Mouse (Mus musculus): ENCODE results near the gene Coro6. TPM values are rescaled to one million over a fixed set of nuclear protein-coding genes. Genes with fewer than 3 reads are reported as not detected.

Coro6 gene
- polyA plus RNA-seq, 1 experiment from 2014 or later: 0.39 TPM

DNA sequence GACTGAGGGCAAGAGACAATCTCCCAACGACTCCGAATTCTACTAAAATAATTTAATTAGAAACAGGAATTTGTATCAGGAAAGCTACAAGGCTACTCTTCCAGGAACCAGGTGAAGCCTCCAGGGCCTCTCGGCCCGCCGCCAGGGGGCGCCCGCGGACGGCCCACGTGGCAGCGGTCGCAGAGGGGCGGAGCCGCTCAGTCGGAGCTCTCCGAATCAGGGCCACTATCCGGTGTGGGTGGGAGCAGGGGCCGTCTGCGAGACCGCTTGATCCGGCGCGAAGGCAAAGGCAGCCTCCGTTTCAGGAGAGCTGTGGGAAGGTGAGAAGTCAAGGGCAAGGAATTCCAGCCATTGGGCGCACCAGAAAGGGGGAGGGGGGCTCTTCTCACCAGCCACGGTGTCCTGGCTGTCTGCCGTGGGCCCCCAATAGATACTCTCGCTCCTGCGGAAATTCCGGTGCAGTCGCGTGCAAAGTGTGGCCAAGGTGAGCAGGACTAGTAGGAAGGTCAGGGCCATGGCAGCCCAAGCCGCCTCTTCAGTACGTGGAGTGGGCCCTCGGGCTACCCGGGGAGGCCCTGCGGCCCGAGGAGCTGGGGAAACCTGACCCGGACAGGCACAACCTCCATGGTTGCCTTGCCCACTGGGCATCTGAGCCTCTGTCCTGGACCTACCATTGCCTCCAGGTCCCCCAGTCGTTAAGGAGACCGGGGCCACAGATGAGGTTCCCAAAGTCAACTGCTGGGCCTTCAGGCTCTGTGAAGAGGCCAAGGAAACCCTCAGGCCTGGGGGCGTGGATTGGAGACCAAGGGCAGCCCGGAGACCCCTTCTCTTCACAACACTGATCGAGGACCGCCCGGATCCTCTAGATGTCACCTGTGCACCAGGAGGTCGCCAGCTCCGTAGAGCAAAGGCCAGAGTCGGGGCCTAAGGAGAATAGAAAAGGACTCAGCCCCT lies 46.1 kb downstream of the Coro6 start:
- 19% methylated on average over 48 of the region's 49 CpGs for WGBS
- no peaks in the 10 kb centered on the region for H3K9me3 ChIP-seq (ENCODE audit: control insufficient read depth, low read length)
- peak overlapping the region; percentile 30 for H3K4me3 ChIP-seq (ENCODE audit: low read length)
- no peak overlapping the region for H3K27ac ChIP-seq (ENCODE audit: low read depth, low read length)
- peaks cover 43% of the 10 kb centered on the region for H3K36me3 ChIP-seq (ENCODE audit: control insufficient read depth, insufficient read depth, low read length)
- no peaks in the 10 kb centered on the region for H3K27me3 ChIP-seq (ENCODE audit: control insufficient read depth, insufficient read depth, low read length)
- peaks cover 13% of the 10 kb centered on the region for H3K4me1 ChIP-seq (ENCODE audit: control insufficient read depth, insufficient read depth, low read length)
- H3K4me2 ChIP-seq (replicated peaks; ENCODE audit: low read depth, low read length): peak overlapping the region; percentile 56
- ATAC-seq (ENCODE audit: low FRiP score, low TSS enrichment): peak; percentile 64
- H3K9ac ChIP-seq (ENCODE audit: low read depth, low read length): peak overlapping the region; percentile 46; the same call in 1 of the 2 replicates

DNA sequence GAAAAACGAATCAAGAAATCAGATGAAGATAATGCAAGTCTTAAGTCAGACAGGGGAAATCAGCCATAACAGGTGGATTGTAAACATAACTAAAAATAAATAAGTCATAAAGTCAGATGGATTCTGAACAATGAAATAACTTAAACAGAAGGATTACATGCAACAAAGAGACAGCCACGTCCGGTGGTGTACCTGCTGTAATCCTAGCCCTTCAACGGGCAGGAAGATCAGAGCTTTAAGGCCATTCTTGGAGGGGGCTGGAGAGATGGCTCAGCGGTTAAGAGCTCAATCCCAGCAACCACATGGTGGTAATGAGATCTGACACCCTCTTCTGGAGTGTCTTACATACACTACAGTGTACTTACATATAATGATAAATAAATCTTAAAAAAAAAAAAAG lies 49.1 kb downstream of the Coro6 start:
- WGBS: 62% methylated on average over 5 of the region's 5 CpGs
- ATAC-seq (ENCODE audit: low FRiP score, low TSS enrichment): no peak
- Histone ChIP-seq H3K4me2 (replicated peaks; ENCODE audit: low read depth, low read length) (no peak overlapping the region), H3K4me1 (ENCODE audit: control insufficient read depth, insufficient read depth, low read length) (peaks cover 31% of the 10 kb centered on the region), H3K27ac (ENCODE audit: low read depth, low read length) (no peak overlapping the region), H3K9me3 (ENCODE audit: control insufficient read depth, low read length) (no peaks in the 10 kb centered on the region), H3K36me3 (ENCODE audit: control insufficient read depth, insufficient read depth, low read length) (peaks cover 13% of the 10 kb centered on the region), H3K4me3 (ENCODE audit: low read length) (no peak overlapping the region), H3K27me3 (ENCODE audit: control insufficient read depth, insufficient read depth, low read length) (peaks cover 18% of the 10 kb centered on the region), H3K9ac (ENCODE audit: low read depth, low read length) (no peak overlapping the region)

DNA sequence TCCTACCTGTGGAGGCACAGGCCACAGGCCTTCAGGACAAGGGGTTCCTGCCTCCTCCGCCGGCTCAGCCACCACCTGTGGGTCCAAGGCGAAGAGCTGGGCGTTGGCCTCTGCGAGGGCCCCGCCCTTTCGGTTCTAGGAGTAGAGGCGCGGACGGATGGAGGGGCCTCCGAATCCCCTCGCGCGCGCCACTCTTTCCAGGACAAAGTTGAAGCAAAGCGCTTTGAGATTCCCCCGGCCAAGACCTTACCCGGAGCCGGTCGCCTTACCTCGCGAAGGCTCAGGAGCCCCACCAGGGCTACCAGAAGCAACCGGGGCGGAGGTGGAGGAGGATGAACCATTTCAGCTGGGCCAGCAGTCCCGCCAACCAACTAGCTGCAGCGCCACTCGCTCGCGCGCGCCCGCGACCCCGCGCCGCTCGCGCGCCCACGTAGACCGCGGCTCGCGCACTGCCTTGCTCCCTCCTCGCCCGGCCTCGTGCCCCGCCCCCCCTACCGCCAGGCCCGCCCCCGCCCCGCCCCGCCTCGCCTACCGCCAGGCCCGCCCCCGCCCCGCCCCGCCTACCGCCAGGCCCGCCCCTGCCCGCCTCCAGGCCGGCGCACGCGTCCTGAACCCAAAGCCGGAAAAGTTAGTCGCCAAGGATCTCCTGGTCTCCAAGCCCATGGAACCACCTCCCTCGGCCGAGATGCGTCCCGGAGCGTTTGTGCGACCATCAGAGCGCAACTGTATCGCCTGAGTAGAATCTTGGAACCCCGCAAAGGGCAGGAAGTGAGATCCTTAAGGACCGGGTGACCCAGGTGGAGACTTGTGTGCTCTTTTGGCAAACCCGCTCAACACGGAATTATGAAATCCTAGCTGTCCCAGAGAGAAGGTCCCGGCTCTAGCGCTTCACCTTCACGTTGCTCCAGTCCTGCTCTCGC lies 50.9 kb downstream of the Coro6 start:
- Histone ChIP-seq H3K9ac (ENCODE audit: low read depth, low read length) (peak overlapping the region; percentile 81), H3K27me3 (ENCODE audit: control insufficient read depth, insufficient read depth, low read length) (peaks cover 27% of the 10 kb centered on the region), H3K4me2 (replicated peaks; ENCODE audit: low read depth, low read length) (peak overlapping the region; percentile 74), H3K27ac (ENCODE audit: low read depth, low read length) (peak overlapping the region; percentile 73; the same call in 1 of the 2 replicates), H3K4me3 (ENCODE audit: low read length) (peak overlapping the region; percentile 69), H3K4me1 (ENCODE audit: control insufficient read depth, insufficient read depth, low read length) (peaks cover 28% of the 10 kb centered on the region), H3K36me3 (ENCODE audit: control insufficient read depth, insufficient read depth, low read length) (no peaks in the 10 kb centered on the region), H3K9me3 (ENCODE audit: control insufficient read depth, low read length) (no peaks in the 10 kb centered on the region)
- under 1% methylated on average over 74 of the region's 84 CpGs for WGBS
- ATAC-seq (ENCODE audit: low FRiP score, low TSS enrichment): peak; percentile 60

DNA sequence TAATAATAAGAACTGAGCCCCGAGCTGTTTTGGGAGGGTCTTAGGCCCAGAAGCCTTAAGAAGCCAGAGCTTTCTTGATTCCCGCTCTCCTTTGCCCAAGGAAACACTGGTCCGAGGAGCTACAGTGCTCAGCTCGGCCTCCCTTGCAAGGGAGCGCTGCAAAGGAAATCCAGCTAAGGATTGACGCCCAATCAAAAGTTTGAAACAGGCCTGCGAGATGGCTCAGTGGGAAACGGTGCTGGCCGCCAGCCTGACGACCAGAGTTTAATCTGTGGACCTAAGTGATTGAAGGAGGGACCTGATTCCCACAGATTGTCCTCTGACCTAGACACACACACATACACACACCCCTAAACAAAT lies 51.6 kb downstream of the Coro6 start:
- Histone ChIP-seq H3K4me1 (ENCODE audit: control insufficient read depth, insufficient read depth, low read length) (peaks cover 23% of the 10 kb centered on the region), H3K9ac (ENCODE audit: low read depth, low read length) (peak overlapping the region; percentile 54; the same call in 1 of the 2 replicates), H3K4me3 (ENCODE audit: low read length) (peak overlapping the region; percentile 50), H3K27me3 (ENCODE audit: control insufficient read depth, insufficient read depth, low read length) (peaks cover 27% of the 10 kb centered on the region), H3K9me3 (ENCODE audit: control insufficient read depth, low read length) (no peaks in the 10 kb centered on the region), H3K36me3 (ENCODE audit: control insufficient read depth, insufficient read depth, low read length) (no peaks in the 10 kb centered on the region), H3K27ac (ENCODE audit: low read depth, low read length) (0 out of 2 replicates have a peak overlapping the region, but pooled peaks have one; percentile 11), H3K4me2 (replicated peaks; ENCODE audit: low read depth, low read length) (peak overlapping the region; percentile 69)
- 6% methylated on average over 10 of the region's 10 CpGs for WGBS
- no peak for ATAC-seq (ENCODE audit: low FRiP score, low TSS enrichment)

DNA sequence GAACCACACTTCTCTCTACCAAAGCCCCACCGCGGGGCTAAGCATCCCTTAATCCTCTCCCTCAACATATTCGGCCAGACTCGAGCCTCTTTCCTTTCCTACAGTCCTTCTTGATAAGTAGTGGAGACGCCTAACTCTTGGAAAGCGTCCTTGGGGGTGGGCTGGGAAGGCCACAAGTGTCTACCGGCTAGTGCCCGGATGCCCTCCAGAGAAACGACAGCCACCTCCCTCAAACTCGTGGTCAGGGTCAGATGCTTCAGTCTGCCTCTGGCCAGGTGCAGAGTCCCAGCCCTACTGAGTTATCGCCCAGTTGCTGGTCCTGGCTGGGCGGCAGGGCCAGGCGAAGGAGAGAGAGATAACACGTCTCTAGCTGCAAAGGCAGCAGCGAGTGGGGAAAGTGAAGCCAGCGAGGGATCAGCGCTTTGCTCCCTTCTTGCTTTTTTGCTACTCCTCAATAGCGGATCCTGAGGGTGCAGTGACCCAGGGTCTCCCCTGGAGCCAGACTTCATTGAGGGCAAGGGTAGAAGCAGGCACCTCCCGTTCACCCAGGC lies 52.1 kb downstream of the Coro6 start:
- 0 out of 2 replicates have a peak overlapping the region, but pooled peaks have one; percentile 1 for H3K27ac ChIP-seq (ENCODE audit: low read depth, low read length)
- 11% methylated on average over 19 of the region's 19 CpGs for WGBS
- H3K4me2 ChIP-seq (replicated peaks; ENCODE audit: low read depth, low read length): peak overlapping the region; percentile 87
- H3K4me3 ChIP-seq (ENCODE audit: low read length): peak overlapping the region; percentile 42
- H3K27me3 ChIP-seq (ENCODE audit: control insufficient read depth, insufficient read depth, low read length): peaks cover 27% of the 10 kb centered on the region
- H3K9me3 ChIP-seq (ENCODE audit: control insufficient read depth, low read length): no peaks in the 10 kb centered on the region
- no peak for ATAC-seq (ENCODE audit: low FRiP score, low TSS enrichment)
- peaks cover 23% of the 10 kb centered on the region for H3K4me1 ChIP-seq (ENCODE audit: control insufficient read depth, insufficient read depth, low read length)
- H3K9ac ChIP-seq (ENCODE audit: low read depth, low read length): peak overlapping the region; percentile 58
- no peaks in the 10 kb centered on the region for H3K36me3 ChIP-seq (ENCODE audit: control insufficient read depth, insufficient read depth, low read length)

DNA sequence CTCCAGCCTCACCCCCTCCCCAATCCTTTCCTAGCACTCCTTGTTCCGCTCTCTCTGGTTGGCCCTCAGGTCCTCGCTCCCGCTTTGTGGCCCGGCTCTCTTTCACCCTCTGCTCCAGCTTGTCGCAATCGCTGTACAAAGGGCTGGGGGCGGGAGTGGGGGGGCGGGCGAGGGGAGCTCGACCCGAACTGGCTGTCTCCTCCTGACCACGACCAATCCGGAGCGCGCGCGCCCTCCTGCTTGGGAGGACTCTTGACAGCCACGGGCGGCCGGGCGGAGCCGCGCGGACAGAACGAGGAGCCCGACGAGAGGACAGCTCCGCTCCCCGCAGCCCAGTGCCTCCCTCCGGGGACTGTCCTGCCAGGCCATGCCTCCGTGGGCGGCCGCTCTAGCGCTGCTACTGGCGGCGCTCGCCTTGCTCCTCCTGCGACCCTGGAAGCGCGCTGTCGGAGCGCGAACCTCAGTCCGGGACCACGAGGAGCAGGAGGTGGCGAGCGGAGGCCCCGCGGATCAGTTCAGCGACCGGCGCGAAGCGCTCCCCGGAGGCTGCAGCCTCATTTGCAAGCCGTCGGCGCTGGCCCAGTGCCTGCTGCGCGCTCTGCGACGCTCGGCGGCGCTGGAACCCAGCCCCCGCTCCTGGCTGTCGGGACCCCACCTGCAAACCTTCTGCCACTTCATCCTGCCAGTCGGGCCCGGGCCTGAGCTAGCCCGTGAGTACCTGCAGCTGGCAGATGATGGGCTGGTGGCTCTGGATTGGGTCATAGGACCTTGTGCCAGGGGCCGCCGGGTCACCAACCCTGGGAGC lies 52.8 kb downstream of the Coro6 start, which contains the start of gene Abhd15:
Gene Abhd15 (plus strand): TSS at position 290 of the 805 bp plus-strand sequence.
- H3K4me3 ChIP-seq (ENCODE audit: low read length): peak within 1 kb of the TSS; percentile 50
- H3K4me1 ChIP-seq (ENCODE audit: control insufficient read depth, insufficient read depth, low read length): peaks cover 23% of the 10 kb centered on the region
- H3K36me3 ChIP-seq (ENCODE audit: control insufficient read depth, insufficient read depth, low read length): no peaks in the 10 kb centered on the region
- ATAC-seq (ENCODE audit: low FRiP score, low TSS enrichment): peak; percentile 58
- H3K4me2 ChIP-seq (replicated peaks; ENCODE audit: low read depth, low read length): peak within 1 kb of the TSS; percentile 87
- WGBS: under 1% methylated on average over 63 of the region's 72 CpGs
- H3K9me3 ChIP-seq (ENCODE audit: control insufficient read depth, low read length): no peaks in the 10 kb centered on the region
- H3K27ac ChIP-seq (ENCODE audit: low read depth, low read length): 0 out of 2 replicates have a peak within 1 kb of the TSS, but pooled peaks have one; percentile 1
- peaks cover 27% of the 10 kb centered on the region for H3K27me3 ChIP-seq (ENCODE audit: control insufficient read depth, insufficient read depth, low read length)
- peak within 1 kb of the TSS; percentile 58 for H3K9ac ChIP-seq (ENCODE audit: low read depth, low read length)

DNA sequence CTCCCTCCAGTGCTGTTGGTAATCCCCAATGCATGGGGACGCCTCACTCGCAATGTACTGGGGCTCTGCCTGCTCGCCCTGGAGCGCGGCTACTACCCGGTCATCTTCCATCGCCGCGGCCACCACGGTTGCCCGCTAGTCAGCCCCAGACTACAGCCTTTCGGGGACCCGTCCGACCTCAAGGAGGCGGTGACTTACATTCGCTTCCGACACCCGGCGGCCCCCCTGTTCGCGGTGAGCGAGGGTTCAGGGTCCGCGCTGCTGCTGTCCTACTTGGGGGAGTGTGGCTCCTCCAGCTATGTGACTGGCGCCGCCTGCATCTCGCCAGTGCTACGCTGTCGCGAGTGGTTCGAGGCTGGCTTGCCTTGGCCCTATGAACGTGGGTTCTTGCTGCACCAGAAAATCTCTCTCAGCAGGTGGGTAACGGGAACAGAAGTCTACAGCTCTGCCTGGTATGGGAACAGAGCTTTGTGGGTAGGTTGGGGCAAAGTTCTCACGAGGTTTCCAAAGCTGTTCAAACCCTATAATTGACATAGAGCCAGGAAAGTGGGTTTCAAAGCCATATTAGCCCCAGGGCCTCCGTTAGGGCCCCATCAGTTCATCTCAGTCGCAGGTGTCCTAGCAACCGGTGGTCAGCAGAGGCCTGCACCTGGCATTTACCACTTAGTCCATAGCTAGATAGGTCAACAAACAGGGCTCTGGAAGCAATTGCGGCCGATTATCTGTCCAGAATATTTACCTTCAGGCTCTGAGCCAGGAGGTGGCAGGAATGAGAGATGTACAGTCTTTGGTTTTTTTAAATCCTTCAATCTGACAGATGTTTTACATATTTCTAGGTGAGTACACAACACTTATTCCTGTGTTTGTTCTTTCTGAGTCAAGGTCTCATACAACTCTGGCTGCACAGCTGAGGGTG lies 53.7 kb downstream of the Coro6 start, which contains the start of gene Trp53i13:
Gene Trp53i13 (minus strand): TSS at position 344 of the 916 bp plus-strand sequence.
- H3K36me3 ChIP-seq (ENCODE audit: control insufficient read depth, insufficient read depth, low read length): no peaks in the 10 kb centered on the region
- peaks cover 23% of the 10 kb centered on the region for H3K4me1 ChIP-seq (ENCODE audit: control insufficient read depth, insufficient read depth, low read length)
- 0 out of 2 replicates have a peak, but pooled peaks have one; percentile 0 for ATAC-seq (ENCODE audit: low FRiP score, low TSS enrichment)
- H3K9ac ChIP-seq (ENCODE audit: low read depth, low read length): peak within 1 kb of the TSS; percentile 58
- 0 out of 2 replicates have a peak within 1 kb of the TSS, but pooled peaks have one; percentile 1 for H3K27ac ChIP-seq (ENCODE audit: low read depth, low read length)
- peak within 1 kb of the TSS; percentile 42 for H3K4me3 ChIP-seq (ENCODE audit: low read length)
- WGBS: 7% methylated on average over 39 of the region's 39 CpGs
- H3K27me3 ChIP-seq (ENCODE audit: control insufficient read depth, insufficient read depth, low read length): peaks cover 27% of the 10 kb centered on the region
- H3K9me3 ChIP-seq (ENCODE audit: control insufficient read depth, low read length): no peaks in the 10 kb centered on the region
- peak within 1 kb of the TSS; percentile 87 for H3K4me2 ChIP-seq (replicated peaks; ENCODE audit: low read depth, low read length)
